Mouse (Mus musculus) limb, embryonic 12.5 days (tissue): Measurements from ENCODE around the gene Fam53b. TPM values are rescaled to one million over a fixed set of nuclear protein-coding genes. Genes with fewer than 3 reads are reported as not detected.

Experiments used
- ATAC-seq: fragments of 200-750 bp; cut with Nextera tagmentation; 2 replicates; pipeline ENCODE4 v1.8.0; 2017; ENCODE audit warnings: low read depth, moderate TSS enrichment; ENCODE audit not compliant: insufficient number of reproducible peaks, insufficient read depth, low FRiP score, low TSS enrichment
- H3K27ac ChIP-seq: fragments of 300-500 bp; sonication (generic); 2 replicates; pipeline ENCODE4 v1.5.1; 2016; ENCODE audit warnings: mild to moderate bottlenecking, moderate library complexity
- H3K27me3 ChIP-seq: fragments of 300-500 bp; sonication (generic); 2 replicates; pipeline ENCODE4 v1.6.1; 2016; ENCODE audit warnings: mild to moderate bottlenecking, moderate library complexity
- H3K36me3 ChIP-seq: fragments of 300-500 bp; sonication (generic); 2 replicates; pipeline ENCODE4 v1.6.1; 2016; ENCODE audit warnings: mild to moderate bottlenecking, moderate library complexity
- H3K4me1 ChIP-seq: fragments of 300-500 bp; sonication (generic); replicated peaks from 2 replicates; pipeline ENCODE4 v1.6.1; 2016
- H3K4me2 ChIP-seq: fragments of 300-500 bp; sonication (generic); 2 replicates; pipeline ENCODE4 v1.6.1; 2016; ENCODE audit warnings: mild to moderate bottlenecking, moderate library complexity
- H3K4me3 ChIP-seq: fragments of 300-500 bp; sonication (generic); replicated peaks from 2 replicates; pipeline ENCODE4 v1.5.1; 2016; ENCODE audit warnings: mild to moderate bottlenecking
- H3K9ac ChIP-seq: fragments of 300-500 bp; sonication (generic); replicated peaks from 2 replicates; pipeline ENCODE4 v1.6.1; 2016; ENCODE audit warnings: mild to moderate bottlenecking, moderate library complexity
- H3K9me3 ChIP-seq: fragments of 300-500 bp; sonication (generic); 2 replicates; pipeline ENCODE4 v1.6.1; 2016; ENCODE audit warnings: mild to moderate bottlenecking, moderate library complexity
- WGBS: fragments of 180-500 bp; shearing (Covaris S2); methylation state at CpG from one replicate; pipeline ENCODE4 v1.1.7; 2016; 5-methylcytosine and 5-hydroxymethylcytosine counted together
- polyA plus RNA-seq: library from polyadenylated mRNA; unstranded; fragments of >200 nt; fragmentation: Nextera tagmentation; extraction: Ambion mirVana; gene quantifications from 2 replicates; pipeline ENCODE4 v1.2.1, GENCODE M21; 2016

Gene Fam53b
- polyA plus RNA-seq, 1 experiment from 2014 or later: 27.7 TPM

- peaks cover 22% of the 10 kb centered on the region; the same call in 1 of the 2 replicates for H3K36me3 ChIP-seq
- H3K4me3 ChIP-seq: no peak overlapping the region
- H3K4me1 ChIP-seq: peaks cover 52% of the 10 kb centered on the region
- WGBS: 84% methylated on average over 11 of the region's 11 CpGs
- 0 out of 2 replicates have a peak overlapping the region, but pooled peaks have one; percentile 23 for H3K27ac ChIP-seq
- H3K4me2 ChIP-seq: no peak overlapping the region
- H3K9ac ChIP-seq: no peak overlapping the region
- ATAC-seq: no peak
- no peaks in the 10 kb centered on the region for H3K27me3 ChIP-seq
- no peaks in the 10 kb centered on the region for H3K9me3 ChIP-seq
These were observed 11.0 kb downstream of the Fam53b start for GRCm38 (mm10) chr7:132802691-132803090.

- Histone ChIP-seq H3K9me3 (no peaks in the 10 kb centered on the region), H3K4me1 (peaks cover 46% of the 10 kb centered on the region), H3K36me3 (peaks cover 22% of the 10 kb centered on the region; the same call in 1 of the 2 replicates), H3K27ac (no peak overlapping the region), H3K27me3 (no peaks in the 10 kb centered on the region), H3K4me3 (no peak overlapping the region), H3K9ac (no peak overlapping the region), H3K4me2 (no peak overlapping the region)
- no peak for ATAC-seq
- 72% methylated on average over 2 of the region's 2 CpGs for WGBS
These were observed 11.6 kb downstream of the Fam53b start for GRCm38 (mm10) chr7:132802066-132802465.

GRCm38 (mm10) chr7:132801509-132801908 is 12.2 kb downstream of the Fam53b start:
- ATAC-seq: no peak
- peaks cover 22% of the 10 kb centered on the region; the same call in 1 of the 2 replicates for H3K36me3 ChIP-seq
- no peaks in the 10 kb centered on the region for H3K27me3 ChIP-seq
- H3K4me3 ChIP-seq: no peak overlapping the region
- H3K27ac ChIP-seq: no peak overlapping the region
- peaks cover 40% of the 10 kb centered on the region for H3K4me1 ChIP-seq
- H3K9me3 ChIP-seq: no peaks in the 10 kb centered on the region
- 82% methylated on average over 5 of the region's 5 CpGs for WGBS
- no peak overlapping the region for H3K4me2 ChIP-seq
- H3K9ac ChIP-seq: no peak overlapping the region

- Histone ChIP-seq H3K4me1 (peaks cover 38% of the 10 kb centered on the region), H3K27ac (no peak overlapping the region), H3K9me3 (no peaks in the 10 kb centered on the region), H3K4me2 (no peak overlapping the region), H3K36me3 (peaks cover 22% of the 10 kb centered on the region; the same call in 1 of the 2 replicates), H3K9ac (no peak overlapping the region), H3K4me3 (no peak overlapping the region), H3K27me3 (no peaks in the 10 kb centered on the region)
- 91% methylated on average over 10 of the region's 10 CpGs for WGBS
- no peak for ATAC-seq
These were observed 12.8 kb downstream of the Fam53b start for GRCm38 (mm10) chr7:132800868-132801267.

GRCm38 (mm10) chr7:132799119-132800016 is 14.3 kb downstream of the Fam53b start:
- Histone ChIP-seq H3K36me3 (peaks cover 22% of the 10 kb centered on the region; the same call in 1 of the 2 replicates), H3K9me3 (no peaks in the 10 kb centered on the region), H3K4me2 (no peak overlapping the region), H3K4me1 (peaks cover 34% of the 10 kb centered on the region), H3K27me3 (no peaks in the 10 kb centered on the region), H3K9ac (no peak overlapping the region), H3K4me3 (no peak overlapping the region), H3K27ac (no peak overlapping the region)
- 94% methylated on average over 5 of the region's 5 CpGs for WGBS
- no peak for ATAC-seq

- H3K4me1 ChIP-seq: peaks cover 37% of the 10 kb centered on the region
- H3K27me3 ChIP-seq: no peaks in the 10 kb centered on the region
- no peaks in the 10 kb centered on the region for H3K9me3 ChIP-seq
- no peak for ATAC-seq
- no peak overlapping the region for H3K4me2 ChIP-seq
- H3K9ac ChIP-seq: no peak overlapping the region
- H3K27ac ChIP-seq: no peak overlapping the region
- no peak overlapping the region for H3K4me3 ChIP-seq
- 0 out of 2 replicates have a peak, but pooled peaks cover 12% of the 10 kb centered on the region for H3K36me3 ChIP-seq
- WGBS: 91% methylated on average over 5 of the region's 5 CpGs
These were observed 18.5 kb downstream of the Fam53b start for GRCm38 (mm10) chr7:132795141-132795540.

GRCm38 (mm10) chr7:132793467-132793866 is 20.2 kb downstream of the Fam53b start:
- Histone ChIP-seq H3K9me3 (no peaks in the 10 kb centered on the region), H3K9ac (no peak overlapping the region), H3K27ac (no peak overlapping the region), H3K4me1 (peaks cover 28% of the 10 kb centered on the region), H3K4me2 (no peak overlapping the region), H3K27me3 (no peaks in the 10 kb centered on the region), H3K4me3 (no peak overlapping the region), H3K36me3 (0 out of 2 replicates have a peak, but pooled peaks cover 6% of the 10 kb centered on the region)
- no peak for ATAC-seq
- WGBS: 74% methylated on average over 6 of the region's 6 CpGs

- H3K4me3 ChIP-seq: no peak overlapping the region
- 85% methylated on average over 14 of the region's 14 CpGs for WGBS
These were observed 23.1 kb downstream of the Fam53b start for GRCm38 (mm10) chr7:132790447-132791219.

GRCm38 (mm10) chr7:132788826-132789225 is 24.9 kb downstream of the Fam53b start:
- no peak overlapping the region for H3K9ac ChIP-seq
- 96% methylated on average over 13 of the region's 13 CpGs for WGBS
- H3K4me1 ChIP-seq: peaks cover 34% of the 10 kb centered on the region
- H3K9me3 ChIP-seq: no peaks in the 10 kb centered on the region
- H3K36me3 ChIP-seq: no peaks in the 10 kb centered on the region
- H3K27ac ChIP-seq: no peak overlapping the region
- ATAC-seq: no peak
- no peaks in the 10 kb centered on the region for H3K27me3 ChIP-seq
- H3K4me2 ChIP-seq: no peak overlapping the region
- no peak overlapping the region for H3K4me3 ChIP-seq

More at GRCm38 (mm10) chr7:132790447-132791219, 23.1 kb downstream of the Fam53b start:
- H3K9me3 ChIP-seq: no peaks in the 10 kb centered on the region
- no peak overlapping the region for H3K9ac ChIP-seq
- H3K27ac ChIP-seq: no peak overlapping the region
- no peaks in the 10 kb centered on the region for H3K36me3 ChIP-seq
- ATAC-seq: no peak
- no peak overlapping the region for H3K4me2 ChIP-seq
- H3K27me3 ChIP-seq: no peaks in the 10 kb centered on the region
- peaks cover 39% of the 10 kb centered on the region for H3K4me1 ChIP-seq

- H3K4me2 ChIP-seq: no peak overlapping the region
- WGBS: 93% methylated on average over 4 of the region's 4 CpGs
- H3K4me3 ChIP-seq: no peak overlapping the region
- no peak for ATAC-seq
- H3K36me3 ChIP-seq: no peaks in the 10 kb centered on the region
- H3K4me1 ChIP-seq: peaks cover 27% of the 10 kb centered on the region
- H3K27ac ChIP-seq: no peak overlapping the region
- H3K9ac ChIP-seq: no peak overlapping the region
- no peaks in the 10 kb centered on the region for H3K27me3 ChIP-seq
- H3K9me3 ChIP-seq: no peaks in the 10 kb centered on the region
These were observed 26.0 kb downstream of the Fam53b start for GRCm38 (mm10) chr7:132787496-132788190.

- Histone ChIP-seq H3K36me3 (no peaks in the 10 kb centered on the region), H3K27me3 (no peaks in the 10 kb centered on the region), H3K4me2 (no peak overlapping the region), H3K9ac (no peak overlapping the region), H3K4me3 (no peak overlapping the region), H3K27ac (no peak overlapping the region), H3K9me3 (no peaks in the 10 kb centered on the region), H3K4me1 (peaks cover 31% of the 10 kb centered on the region)
- 88% methylated on average over 4 of the region's 4 CpGs for WGBS
- no peak for ATAC-seq
These were observed 26.7 kb downstream of the Fam53b start for GRCm38 (mm10) chr7:132787022-132787421.
